Mouse (Mus musculus) heart, postnatal 10 days (tissue): Measurements from ENCODE around the gene Pced1b. TPM values are rescaled to one million over a fixed set of nuclear protein-coding genes. Genes with fewer than 3 reads are reported as not detected.
"Not testable (repeated sequence)": the region's sequence is repeated elsewhere in the genome, so short reads cannot be mapped to it uniquely, and the experiment has no call there.

Source experiments
- DNase-seq, 2 experiments: peaks; one replicate each; pipeline ENCODE4 v3.0.0; 2021
- intact Hi-C: fragments of 180-260 bp; cut with DNase I; formaldehyde crosslinking; loops from one replicate; pipeline ENCODE4 v1.15.1; 2025
- total RNA-seq, 2 experiments: library from RNA; stranded (reverse); gene quantifications; 2 replicates each; pipeline ENCODE4 v1.2.3; 2021

The Pced1b gene
- total RNA-seq, 2 experiments from 2014 or later, result 6.2 to 7.6 TPM

DNA sequence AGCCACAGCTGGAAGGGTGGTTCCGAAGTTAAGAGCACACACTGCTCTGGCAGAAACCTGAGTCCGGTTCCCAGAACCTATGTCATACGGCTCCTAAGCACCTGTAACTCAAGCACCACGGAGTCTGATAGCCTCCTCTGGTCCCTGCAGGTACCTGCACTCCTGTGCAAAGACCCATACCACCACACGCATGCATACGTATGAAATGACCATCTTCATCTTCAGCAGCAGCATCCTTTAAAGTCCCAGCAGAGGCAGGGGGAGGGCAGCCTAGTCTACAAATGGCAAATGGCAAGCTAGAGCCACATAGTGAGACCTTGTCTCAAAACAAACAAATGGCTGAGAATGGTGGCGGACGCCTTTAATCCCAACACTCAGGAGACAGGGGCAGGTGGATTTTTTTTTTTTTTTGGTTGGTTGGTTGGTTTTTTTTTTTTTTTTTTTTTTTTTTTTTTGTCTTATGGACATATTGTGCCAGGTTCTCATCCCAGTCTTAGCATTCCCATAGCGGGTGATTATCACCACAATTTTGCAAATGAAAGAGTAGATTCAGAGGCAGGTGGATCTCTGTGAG, 121.2 kb downstream of the Pced1b start:
- no peak for DNase-seq
- intact Hi-C loops, result no loop called here

- DNase-seq, result no peak
- intact Hi-C loops, result no loop called here
Measured at GRCm38 (mm10) chr15:97368631-97369030, 121.7 kb downstream of the Pced1b start.

DNA sequence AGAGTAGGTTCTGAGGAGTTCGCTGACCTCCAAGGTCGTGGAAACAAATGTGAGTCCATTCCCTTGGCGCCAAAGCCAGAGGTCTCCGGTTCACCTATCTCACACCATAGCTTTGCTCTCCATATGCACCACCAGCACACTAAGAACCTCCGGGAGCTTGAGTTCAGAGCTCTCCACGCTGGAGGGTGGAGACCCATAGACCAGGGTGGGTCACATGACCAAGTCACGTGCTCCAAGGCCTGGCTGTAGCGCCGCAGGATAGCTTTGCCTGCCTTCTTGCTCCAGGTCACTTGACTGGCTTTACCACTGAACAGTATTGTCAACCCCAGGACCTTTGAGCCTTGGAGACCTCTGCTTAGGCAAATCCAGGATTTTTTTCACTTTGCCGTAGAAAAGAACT, 122.2 kb downstream of the Pced1b start:
- DNase-seq, result no peak
- intact Hi-C loops, result no loop called here

DNA sequence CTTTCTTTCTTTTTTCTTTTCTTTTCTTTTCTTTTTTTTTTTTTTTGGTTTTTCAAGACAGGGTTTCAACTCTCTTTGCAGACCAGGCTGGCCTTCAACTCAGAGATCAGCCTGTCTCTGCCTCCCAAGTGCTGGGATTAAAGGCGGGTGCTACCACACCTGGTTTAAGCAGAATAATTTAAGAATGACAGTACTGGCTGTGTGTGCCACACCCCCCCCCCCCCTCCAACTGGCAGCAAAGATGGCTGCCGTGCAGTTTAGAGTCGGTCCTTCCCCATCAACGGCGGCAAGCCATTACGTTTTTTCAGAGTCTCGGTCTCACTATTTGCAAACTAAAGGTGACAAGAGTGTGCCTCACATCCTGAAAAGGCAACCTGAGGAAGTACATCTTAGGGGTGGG, 124.0 kb downstream of the Pced1b start:
- no peak for DNase-seq
- intact Hi-C loops, result no loop called here

GRCm38 (mm10) chr15:97372043-97372442, 125.1 kb downstream of the Pced1b start:
- intact Hi-C loops, DNase-seq: not testable (repeated sequence)

DNA sequence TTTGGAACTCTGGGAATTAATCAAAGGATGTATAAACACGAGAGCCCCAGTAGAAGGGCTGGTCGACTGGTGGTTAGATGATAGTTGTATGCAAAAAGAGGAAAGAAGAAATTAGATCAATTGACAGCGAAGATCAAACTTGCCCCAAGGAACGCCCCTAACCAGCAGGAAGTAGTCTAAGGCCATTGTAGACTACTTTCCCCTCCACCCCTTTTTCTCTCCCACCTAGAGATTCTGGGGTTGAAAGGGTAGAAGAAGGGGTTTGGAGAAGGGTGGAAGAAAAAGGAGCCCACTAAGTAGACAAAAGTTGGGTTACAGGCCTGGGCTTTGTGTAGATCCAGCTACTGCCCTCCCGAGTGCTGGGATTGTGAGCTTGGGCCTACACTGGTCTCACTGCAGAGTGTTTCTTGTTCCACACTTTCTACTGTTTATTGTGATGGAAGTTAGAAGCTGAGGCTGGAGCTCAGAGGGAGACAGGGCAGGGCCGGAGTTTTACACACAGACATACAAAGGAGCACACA, 125.8 kb downstream of the Pced1b start:
- DNase-seq, result no peak
- intact Hi-C loops, result no loop called here

DNA sequence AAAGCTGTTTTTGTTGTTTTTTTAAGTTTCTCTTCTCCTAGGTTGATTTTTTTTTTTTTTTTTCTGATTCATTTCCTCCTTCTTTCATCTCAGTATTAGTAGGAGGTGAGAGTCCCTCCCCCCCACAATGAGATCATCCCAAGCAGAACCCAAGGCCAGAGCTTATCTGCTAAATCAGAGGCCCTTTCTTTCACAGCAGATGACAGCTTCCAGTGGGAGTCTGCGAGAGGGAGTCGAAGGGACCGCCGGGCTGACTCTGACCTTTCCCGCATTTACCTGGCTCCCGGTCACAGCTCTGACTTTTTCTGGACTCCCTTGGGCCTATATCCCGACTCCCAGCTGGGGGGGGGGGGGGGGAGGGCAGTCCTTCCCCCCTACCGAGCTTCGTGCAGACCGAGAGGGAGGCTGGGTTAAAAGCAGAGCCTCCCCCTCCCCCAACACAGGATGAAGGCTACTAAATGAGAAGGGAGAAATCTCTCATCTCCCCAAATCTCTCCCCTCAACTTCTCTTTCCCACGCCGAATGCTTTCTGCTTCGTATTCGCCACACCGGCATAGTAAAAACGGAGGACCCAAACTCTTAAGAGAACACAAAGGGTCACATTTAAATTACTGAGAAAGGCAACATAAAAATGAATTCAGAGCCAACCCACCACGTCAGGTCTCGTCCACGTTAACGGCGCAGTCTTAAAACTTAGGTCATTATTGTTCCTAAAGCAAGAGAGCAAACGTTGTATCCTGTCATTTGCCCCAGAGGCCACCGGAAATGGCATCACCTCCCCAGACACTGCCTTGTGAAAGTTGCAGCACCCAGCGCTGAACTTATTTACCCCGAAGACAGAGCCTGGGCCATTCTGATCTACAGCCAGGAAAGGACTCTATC, 126.5 kb downstream of the Pced1b start:
- intact Hi-C loops, result no loop called here
- peak; percentile 43 to 56 for DNase-seq

GRCm38 (mm10) chr15:97374085-97374844, 127.4 kb downstream of the Pced1b start:
- DNase-seq, result no peak
- intact Hi-C loops, result no loop called here

- intact Hi-C loops, result no loop called here
Measured at GRCm38 (mm10) chr15:97374845-97375720, 128.2 kb downstream of the Pced1b start.

DNA sequence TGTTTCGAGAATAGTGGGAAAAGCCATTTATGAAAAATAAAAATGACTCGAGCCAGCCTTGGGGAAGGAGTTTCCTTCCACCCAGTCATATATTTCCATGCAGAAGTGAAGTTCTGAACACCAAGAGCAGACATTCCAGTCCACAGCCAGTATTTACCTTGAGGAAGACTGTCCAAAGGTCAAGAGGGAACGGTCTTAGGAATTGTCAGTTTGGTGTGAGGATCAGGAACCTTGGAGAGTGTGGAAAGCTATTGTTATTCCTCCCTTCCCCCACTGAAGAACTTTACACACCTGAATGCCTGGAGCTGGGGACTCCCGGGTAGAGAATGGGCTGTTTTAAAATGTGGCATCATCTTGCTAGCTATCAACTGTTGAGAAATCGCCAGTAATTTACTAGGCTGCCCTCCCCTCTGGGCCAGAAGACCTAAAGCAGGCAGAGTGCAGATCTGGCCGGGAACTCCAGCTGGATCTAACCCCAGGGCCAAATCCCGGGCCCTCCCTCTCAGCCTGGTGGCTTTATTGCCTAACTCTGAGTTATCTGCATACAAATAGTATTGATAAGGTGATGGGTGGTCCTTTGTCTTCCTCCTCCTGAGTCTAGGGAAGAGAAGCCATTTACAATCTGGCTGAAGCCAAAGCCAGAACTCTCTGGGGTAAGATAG, 129.3 kb downstream of the Pced1b start:
- peak in 1 of 2 experiments; percentile 10 for DNase-seq
- intact Hi-C loops, result no loop called here

More at GRCm38 (mm10) chr15:97374845-97375720, 128.2 kb downstream of the Pced1b start:
- DNase-seq, result no peak

- intact Hi-C loops, result no loop called here
- DNase-seq, result peak; percentile 26 to 51
Measured at GRCm38 (mm10) chr15:97376792-97377222, 129.9 kb downstream of the Pced1b start.

- intact Hi-C loops, result no loop called here
Measured at GRCm38 (mm10) chr15:97378061-97378460, 131.2 kb downstream of the Pced1b start.

DNA sequence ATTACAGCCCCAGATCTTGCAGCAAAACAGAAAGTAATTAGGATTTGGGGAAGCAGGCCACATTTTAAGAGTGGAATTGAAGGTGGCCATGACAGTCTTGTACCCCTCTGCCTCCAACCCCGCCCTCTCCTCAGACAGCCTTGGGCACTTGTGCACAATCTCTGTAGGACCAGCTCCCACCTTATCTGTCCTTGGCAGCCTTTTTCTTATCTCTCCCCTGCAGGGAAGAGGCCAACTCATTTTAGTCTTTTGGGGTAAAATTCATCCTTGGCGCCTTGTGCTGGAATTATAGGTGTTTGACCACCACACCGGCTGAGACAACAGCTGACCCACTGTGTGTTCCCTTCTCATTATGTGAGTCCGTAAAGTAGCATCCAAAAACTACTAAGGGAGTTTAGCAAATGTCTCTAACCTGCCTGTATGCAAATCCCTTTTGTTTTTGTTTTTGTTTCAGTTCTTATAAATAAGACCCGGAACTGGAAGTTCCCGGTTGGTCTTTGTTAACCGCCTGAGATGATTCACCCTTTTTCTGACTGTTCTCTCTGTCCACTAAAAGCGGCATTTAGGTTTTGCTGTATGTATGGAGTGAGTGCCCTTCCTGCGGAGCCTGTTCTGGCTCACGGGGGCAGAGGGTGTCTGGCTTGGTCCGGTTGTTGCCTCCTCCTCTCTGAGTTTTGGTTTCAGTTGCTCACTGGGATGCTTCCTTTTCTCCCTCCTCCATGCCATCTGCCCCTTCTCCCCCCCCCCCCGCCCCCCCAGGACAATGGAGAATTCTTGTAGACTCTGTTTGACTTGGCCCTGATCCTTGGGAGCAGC, 132.8 kb downstream of the Pced1b start:
- DNase-seq, result no peak
- intact Hi-C loops, result no loop called here

More at GRCm38 (mm10) chr15:97378061-97378460, 131.2 kb downstream of the Pced1b start:
- no peak for DNase-seq

DNA sequence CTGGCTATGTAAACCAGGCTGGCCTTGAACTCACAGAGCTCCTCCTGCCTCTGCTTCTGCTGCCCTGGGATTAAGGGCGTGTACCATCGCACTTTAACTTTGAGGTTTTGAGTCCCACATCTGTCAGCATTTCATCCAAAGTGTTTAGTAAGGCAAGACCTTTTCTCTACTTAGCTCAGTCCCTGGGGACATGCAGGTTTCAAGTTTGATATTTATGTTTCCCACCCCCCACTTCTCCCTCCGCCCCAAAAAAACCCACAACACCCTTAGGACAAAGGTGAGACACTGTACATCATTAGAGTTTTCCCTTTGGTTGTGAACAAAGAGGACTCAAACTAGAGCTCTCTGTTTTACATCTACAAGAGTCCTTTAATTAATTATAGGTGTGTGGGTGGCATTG, 135.7 kb downstream of the Pced1b start:
- DNase-seq, result no peak
- intact Hi-C loops, result no loop called here

DNA sequence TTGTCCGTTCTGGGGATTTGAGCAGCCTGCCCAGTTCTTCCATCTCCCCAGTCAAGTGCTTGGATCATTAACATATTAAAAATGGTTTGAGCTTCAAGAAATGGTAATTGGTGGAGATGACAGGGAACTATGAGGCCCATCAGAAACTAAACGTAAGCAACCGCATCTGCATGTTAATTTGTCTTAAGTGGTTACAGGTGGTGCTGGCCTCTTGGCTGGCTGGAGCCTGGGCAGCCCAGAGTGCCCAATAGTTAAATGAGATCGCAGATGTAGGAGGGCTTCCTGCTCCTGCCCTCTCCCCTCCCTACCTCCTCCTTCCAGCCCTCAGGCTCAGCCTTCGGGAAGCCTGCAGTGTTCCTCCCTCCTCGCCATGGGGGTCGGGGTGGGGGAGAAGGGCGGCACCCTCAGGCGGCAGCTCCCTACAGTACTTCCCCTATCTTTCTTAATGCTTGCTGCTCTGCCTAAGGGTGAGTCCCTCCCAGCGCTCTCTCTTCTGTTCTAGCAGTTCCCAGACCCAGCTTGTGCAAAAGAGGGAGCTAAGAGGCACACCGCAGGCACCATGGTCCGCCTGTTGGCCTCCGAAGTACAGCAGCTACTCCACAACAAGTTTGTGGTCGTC, 136.7 kb downstream of the Pced1b start:
- no peak for DNase-seq
- intact Hi-C loops, result no loop called here

- no peak for DNase-seq
- intact Hi-C loops, result no loop called here
Measured at GRCm38 (mm10) chr15:97384170-97385018, 137.5 kb downstream of the Pced1b start.

DNA sequence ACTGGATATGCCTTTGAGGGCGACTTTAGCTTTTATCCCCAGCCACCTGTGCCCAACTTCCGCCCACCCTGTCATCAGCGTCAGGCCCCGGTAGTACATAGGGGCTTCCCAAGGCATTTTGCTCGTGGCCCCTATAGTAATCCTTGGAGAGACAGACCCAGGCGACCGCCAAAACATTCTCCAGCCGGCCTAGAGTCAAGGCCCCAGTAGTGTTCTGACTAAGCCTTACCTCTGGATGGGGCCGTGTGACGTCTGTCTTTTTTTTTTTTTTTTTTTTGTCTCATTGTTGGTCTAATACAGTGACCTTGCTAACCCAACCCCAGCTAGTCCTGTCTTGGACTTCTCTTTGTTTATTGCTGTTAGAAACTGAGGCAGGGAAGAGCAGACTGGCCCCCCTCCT, 138.3 kb downstream of the Pced1b start:
- DNase-seq, intact Hi-C loops: not testable (repeated sequence)
